Mouse (Mus musculus) stomach, embryonic 16.5 days (tissue): ENCODE data around the gene Gm42906. TPM values are rescaled to one million over a fixed set of nuclear protein-coding genes. Genes with fewer than 3 reads are reported as not detected.

ENCODE experiments used
- ATAC-seq: fragments of 200-750 bp; cut with Nextera tagmentation; 2 replicates; pipeline ENCODE4 v1.8.0; 2017; ENCODE audit warnings: moderate number of reproducible peaks, moderate TSS enrichment; ENCODE audit not compliant: insufficient read depth, low FRiP score
- H3K27ac ChIP-seq: fragments of 300-500 bp; sonication (generic); 2 replicates; pipeline ENCODE4 v1.5.1; 2014; ENCODE audit warnings: low read length
- H3K27me3 ChIP-seq: fragments of 300-500 bp; sonication (generic); 2 replicates; pipeline ENCODE4 v1.6.1; 2014; ENCODE audit warnings: low read length, control low read depth, mixed read lengths; ENCODE audit not compliant: control insufficient read depth, insufficient read depth
- H3K36me3 ChIP-seq: fragments of 300-500 bp; sonication (generic); 2 replicates; pipeline ENCODE4 v1.6.1; 2014; ENCODE audit warnings: low read length; ENCODE audit not compliant: control insufficient read depth, insufficient read depth
- H3K4me1 ChIP-seq: fragments of 300-500 bp; sonication (generic); 2 replicates; pipeline ENCODE4 v1.6.1; 2014; ENCODE audit warnings: low read length, control low read depth, mixed read lengths; ENCODE audit not compliant: control insufficient read depth, insufficient read depth
- H3K4me2 ChIP-seq: fragments of 300-500 bp; sonication (generic); 2 replicates; pipeline ENCODE4 v1.6.1; 2014; ENCODE audit warnings: low read depth, low read length, mixed read lengths
- H3K4me3 ChIP-seq: fragments of 300-500 bp; sonication (generic); replicated peaks from 2 replicates; pipeline ENCODE4 v1.5.1; 2014; ENCODE audit warnings: mild to moderate bottlenecking, low read length
- H3K9ac ChIP-seq: fragments of 300-500 bp; sonication (generic); 2 replicates; pipeline ENCODE4 v1.6.1; 2014; ENCODE audit warnings: low read length
- H3K9me3 ChIP-seq: fragments of 300-500 bp; sonication (generic); replicated peaks from 2 replicates; pipeline ENCODE4 v1.6.1; 2016; ENCODE audit warnings: low read length, control low read depth; ENCODE audit not compliant: control insufficient read depth
- WGBS: fragments of 180-500 bp; shearing (Covaris S2); extraction: QIAGEN DNeasy Blood & Tissue Kit; methylation state at CpG from one replicate; pipeline ENCODE4 v1.1.7; 2014; 5-methylcytosine and 5-hydroxymethylcytosine counted together
- polyA plus RNA-seq: library from polyadenylated mRNA; unstranded; fragments of >200 nt; fragmentation: Nextera tagmentation; extraction: Ambion mirVana; gene quantifications from 2 replicates; pipeline ENCODE4 v1.2.1, GENCODE M21; 2015

Gene Gm42906
- polyA plus RNA-seq, 1 experiment from 2014 or later, result not detected

GRCm38 (mm10) chr5:151137311-151137710, 290.7 kb downstream of the Gm42906 start:
- no peak overlapping the region for H3K4me3 ChIP-seq
- no peak overlapping the region for H3K9ac ChIP-seq
- no peaks in the 10 kb centered on the region for H3K27me3 ChIP-seq
- no peak overlapping the region for H3K4me2 ChIP-seq
- no peak for ATAC-seq
- peaks cover 16% of the 10 kb centered on the region for H3K4me1 ChIP-seq
- no peaks in the 10 kb centered on the region for H3K36me3 ChIP-seq
- H3K27ac ChIP-seq, result no peak overlapping the region
- WGBS, result 74% methylated on average over 4 of the region's 4 CpGs
- no peaks in the 10 kb centered on the region for H3K9me3 ChIP-seq

GRCm38 (mm10) chr5:151135965-151136364, 292.0 kb downstream of the Gm42906 start:
- H3K9ac ChIP-seq, result no peak overlapping the region
- no peaks in the 10 kb centered on the region for H3K36me3 ChIP-seq
- ATAC-seq, result peak; percentile 80
- no peaks in the 10 kb centered on the region for H3K9me3 ChIP-seq
- H3K27ac ChIP-seq, result peak overlapping the region; percentile 52
- H3K27me3 ChIP-seq, result no peaks in the 10 kb centered on the region
- H3K4me1 ChIP-seq, result peaks cover 11% of the 10 kb centered on the region; the same call in 1 of the 2 replicates
- no peak overlapping the region for H3K4me3 ChIP-seq
- WGBS, result 19% methylated on average over 6 of the region's 6 CpGs
- no peak overlapping the region for H3K4me2 ChIP-seq

GRCm38 (mm10) chr5:151135078-151135826, 292.7 kb downstream of the Gm42906 start:
- Histone ChIP-seq H3K27me3 (no peaks in the 10 kb centered on the region), H3K36me3 (no peaks in the 10 kb centered on the region), H3K4me1 (peaks cover 11% of the 10 kb centered on the region; the same call in 1 of the 2 replicates), H3K27ac (peak overlapping the region; percentile 47), H3K9ac (no peak overlapping the region), H3K9me3 (no peaks in the 10 kb centered on the region), H3K4me2 (no peak overlapping the region), H3K4me3 (no peak overlapping the region)
- 49% methylated on average over 8 of the region's 8 CpGs for WGBS
- ATAC-seq, result peak; percentile 56; the same call in 1 of the 2 replicates

- Histone ChIP-seq H3K27ac (no peak overlapping the region), H3K9ac (no peak overlapping the region), H3K4me3 (no peak overlapping the region), H3K9me3 (no peaks in the 10 kb centered on the region), H3K4me1 (peaks cover 11% of the 10 kb centered on the region; the same call in 1 of the 2 replicates), H3K27me3 (no peaks in the 10 kb centered on the region), H3K4me2 (no peak overlapping the region), H3K36me3 (no peaks in the 10 kb centered on the region)
- no peak for ATAC-seq
- 91% methylated on average over 4 of the region's 4 CpGs for WGBS
Measured at GRCm38 (mm10) chr5:151134202-151134601, 293.8 kb downstream of the Gm42906 start.

- Histone ChIP-seq H3K9ac (no peak overlapping the region), H3K36me3 (no peaks in the 10 kb centered on the region), H3K4me1 (peaks cover 11% of the 10 kb centered on the region; the same call in 1 of the 2 replicates), H3K27ac (no peak overlapping the region), H3K4me2 (no peak overlapping the region), H3K9me3 (no peaks in the 10 kb centered on the region), H3K4me3 (no peak overlapping the region), H3K27me3 (no peaks in the 10 kb centered on the region)
- peak; percentile 33; the same call in 1 of the 2 replicates for ATAC-seq
- WGBS, result 84% methylated on average over 14 of the region's 14 CpGs
Measured at GRCm38 (mm10) chr5:151133744-151134143, 294.2 kb downstream of the Gm42906 start.

- H3K36me3 ChIP-seq, result no peaks in the 10 kb centered on the region
- 67% methylated on average over 2 of the region's 2 CpGs for WGBS
- no peak overlapping the region for H3K9ac ChIP-seq
- peak overlapping the region; percentile 34; the same call in 1 of the 2 replicates for H3K27ac ChIP-seq
- no peak overlapping the region for H3K4me2 ChIP-seq
- H3K4me1 ChIP-seq, result 0 out of 2 replicates have a peak, but pooled peaks cover 2% of the 10 kb centered on the region
- no peaks in the 10 kb centered on the region for H3K9me3 ChIP-seq
- H3K4me3 ChIP-seq, result no peak overlapping the region
- ATAC-seq, result no peak
- H3K27me3 ChIP-seq, result no peaks in the 10 kb centered on the region
Measured at GRCm38 (mm10) chr5:151129762-151130161, 298.2 kb downstream of the Gm42906 start.

GRCm38 (mm10) chr5:151127298-151127717, 300.7 kb downstream of the Gm42906 start:
- Histone ChIP-seq H3K9ac (peak overlapping the region; percentile 69), H3K27me3 (no peaks in the 10 kb centered on the region), H3K36me3 (no peaks in the 10 kb centered on the region), H3K4me1 (0 out of 2 replicates have a peak, but pooled peaks cover 2% of the 10 kb centered on the region), H3K27ac (peak overlapping the region; percentile 95), H3K9me3 (no peaks in the 10 kb centered on the region), H3K4me3 (peak overlapping the region; percentile 50), H3K4me2 (peak overlapping the region; percentile 59)
- 16% methylated on average over 6 of the region's 6 CpGs for WGBS
- peak; percentile 38; the same call in 1 of the 2 replicates for ATAC-seq

GRCm38 (mm10) chr5:151126608-151127005, 301.4 kb downstream of the Gm42906 start:
- ATAC-seq, result no peak

GRCm38 (mm10) chr5:151125985-151126607, 301.9 kb downstream of the Gm42906 start:
- Histone ChIP-seq H3K4me1 (0 out of 2 replicates have a peak, but pooled peaks cover 2% of the 10 kb centered on the region), H3K4me3 (peak overlapping the region; percentile 50), H3K27ac (peak overlapping the region; percentile 95), H3K4me2 (peak overlapping the region; percentile 59), H3K27me3 (no peaks in the 10 kb centered on the region), H3K9ac (peak overlapping the region; percentile 62), H3K9me3 (no peaks in the 10 kb centered on the region), H3K36me3 (no peaks in the 10 kb centered on the region)
- WGBS, result 37% methylated on average over 6 of the region's 6 CpGs
- peak; percentile 82 for ATAC-seq

More at GRCm38 (mm10) chr5:151126608-151127005, 301.4 kb downstream of the Gm42906 start:
- Histone ChIP-seq H3K27me3 (no peaks in the 10 kb centered on the region), H3K36me3 (no peaks in the 10 kb centered on the region), H3K27ac (peak overlapping the region; percentile 95), H3K9me3 (no peaks in the 10 kb centered on the region), H3K4me2 (peak overlapping the region; percentile 59), H3K9ac (peak overlapping the region; percentile 62), H3K4me1 (0 out of 2 replicates have a peak, but pooled peaks cover 2% of the 10 kb centered on the region), H3K4me3 (peak overlapping the region; percentile 50)
- 34% methylated on average over 10 of the region's 10 CpGs for WGBS
